Mouse (Mus musculus) liver, embryonic 16.5 days (tissue): ENCODE data around the gene Crygc. TPM values are rescaled to one million over a fixed set of nuclear protein-coding genes. Genes with fewer than 3 reads are reported as not detected.

Experiments
- ATAC-seq: fragments of 200-750 bp; cut with Nextera tagmentation; 2 replicates; pipeline ENCODE4 v1.8.0; 2017; ENCODE audit warnings: low read depth, mild to moderate bottlenecking, moderate number of reproducible peaks, moderate library complexity
- H3K27ac ChIP-seq: fragments of 300-500 bp; sonication (generic); 2 replicates; pipeline ENCODE4 v1.5.1; 2014; ENCODE audit warnings: mild to moderate bottlenecking, low read length
- H3K27me3 ChIP-seq: fragments of 300-500 bp; sonication (generic); 2 replicates; pipeline ENCODE4 v1.6.1; 2014; ENCODE audit warnings: low read depth, low read length, mixed read lengths; ENCODE audit not compliant: control insufficient read depth, insufficient read depth
- H3K36me3 ChIP-seq: fragments of 300-500 bp; sonication (generic); 2 replicates; pipeline ENCODE4 v1.6.1; 2014; ENCODE audit warnings: mild to moderate bottlenecking; ENCODE audit not compliant: control insufficient read depth, insufficient read depth
- H3K4me1 ChIP-seq: fragments of 300-500 bp; sonication (generic); 2 replicates; pipeline ENCODE4 v1.6.1; 2014; ENCODE audit warnings: low read depth, low read length, mixed read lengths; ENCODE audit not compliant: control insufficient read depth
- H3K4me2 ChIP-seq: fragments of 300-500 bp; sonication (generic); 2 replicates; pipeline ENCODE4 v1.6.1; 2014; ENCODE audit warnings: low read depth, low read length, mixed read lengths
- H3K4me3 ChIP-seq: fragments of 300-500 bp; sonication (generic); 2 replicates; pipeline ENCODE4 v1.5.1; 2014; ENCODE audit warnings: low read depth, mild to moderate bottlenecking, low read length
- H3K9ac ChIP-seq: fragments of 300-500 bp; sonication (generic); 2 replicates; pipeline ENCODE4 v1.6.1; 2014; ENCODE audit warnings: low read depth, low read length
- H3K9me3 ChIP-seq: fragments of 300-500 bp; sonication (generic); replicated peaks from 2 replicates; pipeline ENCODE4 v1.6.1; 2016; ENCODE audit warnings: low read length; ENCODE audit not compliant: control insufficient read depth
- WGBS: fragments of 180-500 bp; shearing (Covaris S2); extraction: QIAGEN DNeasy Blood & Tissue Kit; methylation state at CpG from one replicate; pipeline ENCODE4 v1.1.7; 2014; ENCODE audit not compliant: insufficient replicate concordance; 5-methylcytosine and 5-hydroxymethylcytosine counted together
- polyA plus RNA-seq: library from polyadenylated mRNA; unstranded; fragments of >200 nt; fragmentation: Nextera tagmentation; extraction: Ambion mirVana; gene quantifications from 2 replicates; pipeline ENCODE4 v1.2.1, GENCODE M21; 2015

Gene Crygc
- polyA plus RNA-seq, 1 experiment from 2014 or later = not detected

DNA sequence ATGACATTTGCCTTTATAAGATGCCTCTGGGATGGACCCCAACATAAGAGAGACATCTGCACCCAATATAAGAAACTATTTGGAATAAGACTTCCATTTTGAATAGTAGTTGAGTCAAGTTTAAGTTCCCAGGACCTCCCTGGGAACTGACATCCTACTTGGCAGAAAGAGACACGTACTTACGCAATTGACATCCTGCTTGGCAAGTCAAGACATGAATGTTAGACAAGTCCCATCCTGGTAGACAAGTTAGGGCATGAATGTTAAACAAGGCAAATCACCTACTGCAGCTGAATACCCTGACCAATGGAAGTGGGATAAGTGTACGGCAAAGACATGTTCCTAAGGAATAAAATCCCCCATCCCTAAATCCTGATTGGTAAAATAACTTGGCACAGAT lies 31.7 kb downstream of the Crygc start:
- H3K4me2 ChIP-seq = no peak overlapping the region
- H3K27ac ChIP-seq = no peak overlapping the region
- H3K27me3 ChIP-seq = no peaks in the 10 kb centered on the region
- 76% methylated on average over 3 of the region's 3 CpGs for WGBS
- H3K4me3 ChIP-seq = no peak overlapping the region
- H3K9me3 ChIP-seq = no peaks in the 10 kb centered on the region
- H3K36me3 ChIP-seq = no peaks in the 10 kb centered on the region
- H3K4me1 ChIP-seq = no peaks in the 10 kb centered on the region
- ATAC-seq = no peak
- no peak overlapping the region for H3K9ac ChIP-seq

DNA sequence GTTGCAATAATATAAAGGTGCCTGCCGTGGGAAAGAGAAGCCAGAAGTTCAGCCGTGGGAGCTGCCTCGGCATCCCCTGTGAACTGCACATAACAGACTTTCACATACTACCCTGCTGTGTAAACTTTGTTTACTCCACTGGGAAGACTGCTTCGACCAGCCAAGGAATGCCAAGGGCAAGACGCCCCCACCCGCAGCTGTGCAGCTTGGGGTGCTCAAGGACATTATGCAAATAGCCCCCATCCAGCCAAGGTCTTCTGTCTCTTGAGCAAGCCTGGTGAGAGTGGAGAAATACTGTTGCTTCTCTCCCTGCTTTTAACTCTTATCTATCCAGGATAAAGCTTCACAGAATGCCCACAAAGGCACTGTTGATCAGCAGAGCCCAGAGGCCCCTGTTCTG lies 32.7 kb downstream of the Crygc start:
- WGBS = 59% methylated on average over 6 of the region's 6 CpGs
- Histone ChIP-seq H3K9me3 (no peaks in the 10 kb centered on the region), H3K9ac (no peak overlapping the region), H3K4me2 (no peak overlapping the region), H3K4me3 (no peak overlapping the region), H3K27ac (no peak overlapping the region), H3K36me3 (no peaks in the 10 kb centered on the region), H3K27me3 (no peaks in the 10 kb centered on the region), H3K4me1 (no peaks in the 10 kb centered on the region)
- ATAC-seq = no peak

- Histone ChIP-seq H3K36me3 (no peaks in the 10 kb centered on the region), H3K4me1 (no peaks in the 10 kb centered on the region), H3K27ac (no peak overlapping the region), H3K9me3 (no peaks in the 10 kb centered on the region), H3K27me3 (no peaks in the 10 kb centered on the region), H3K9ac (no peak overlapping the region), H3K4me3 (no peak overlapping the region), H3K4me2 (no peak overlapping the region)
- ATAC-seq = no peak
- WGBS = 59% methylated on average over 3 of the region's 3 CpGs
These were observed 33.8 kb downstream of the Crygc start for GRCm38 (mm10) chr1:65039679-65040078.

DNA sequence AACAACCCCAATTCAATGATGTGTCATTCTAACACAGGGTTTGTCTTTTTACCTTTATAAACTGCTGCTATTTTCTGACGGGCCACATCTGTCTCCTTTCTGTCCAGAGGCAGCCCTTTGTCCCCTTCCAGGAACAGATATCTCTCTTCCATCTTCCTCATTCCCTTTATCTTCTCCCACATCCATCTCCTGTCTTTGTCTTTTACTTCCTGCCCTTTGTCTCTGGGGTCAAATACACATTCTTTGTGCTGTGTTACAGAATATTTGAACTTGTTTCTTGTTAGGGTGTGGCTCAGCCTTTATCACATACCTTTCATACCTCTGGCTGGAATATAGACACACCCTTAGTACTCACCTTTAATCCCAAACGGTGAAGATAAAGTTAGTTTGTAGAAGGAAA lies 35.9 kb downstream of the Crygc start:
- H3K27ac ChIP-seq = no peak overlapping the region
- H3K4me3 ChIP-seq = no peak overlapping the region
- no peak for ATAC-seq
- no peaks in the 10 kb centered on the region for H3K9me3 ChIP-seq
- no peaks in the 10 kb centered on the region for H3K4me1 ChIP-seq
- H3K4me2 ChIP-seq = no peak overlapping the region
- no peak overlapping the region for H3K9ac ChIP-seq
- WGBS = 32% methylated on average over 2 of the region's 2 CpGs
- no peaks in the 10 kb centered on the region for H3K36me3 ChIP-seq
- H3K27me3 ChIP-seq = no peaks in the 10 kb centered on the region

DNA sequence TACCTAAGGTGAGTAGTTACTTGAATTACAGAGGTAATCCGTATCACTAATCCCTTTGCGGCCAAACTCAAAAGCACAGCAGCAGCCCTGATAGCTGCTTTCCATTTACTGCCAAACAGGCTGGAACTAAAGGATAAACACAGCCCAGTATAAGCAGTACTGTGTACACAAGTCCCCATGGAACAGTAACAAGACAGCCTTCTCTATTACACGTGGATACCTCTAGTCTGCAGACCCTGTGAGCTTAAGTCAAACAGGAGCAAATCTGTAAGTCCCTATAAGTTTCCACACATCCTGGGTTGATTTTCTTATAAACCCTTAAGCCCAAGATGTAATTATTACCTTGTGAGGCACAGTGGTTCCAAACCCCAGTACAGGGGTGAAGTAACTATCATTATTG lies 38.0 kb downstream of the Crygc start:
- Histone ChIP-seq H3K9me3 (no peaks in the 10 kb centered on the region), H3K27ac (no peak overlapping the region), H3K36me3 (no peaks in the 10 kb centered on the region), H3K9ac (no peak overlapping the region), H3K4me3 (no peak overlapping the region), H3K4me2 (no peak overlapping the region), H3K4me1 (no peaks in the 10 kb centered on the region), H3K27me3 (no peaks in the 10 kb centered on the region)
- 40% methylated on average over 3 of the region's 3 CpGs for WGBS
- ATAC-seq = no peak

DNA sequence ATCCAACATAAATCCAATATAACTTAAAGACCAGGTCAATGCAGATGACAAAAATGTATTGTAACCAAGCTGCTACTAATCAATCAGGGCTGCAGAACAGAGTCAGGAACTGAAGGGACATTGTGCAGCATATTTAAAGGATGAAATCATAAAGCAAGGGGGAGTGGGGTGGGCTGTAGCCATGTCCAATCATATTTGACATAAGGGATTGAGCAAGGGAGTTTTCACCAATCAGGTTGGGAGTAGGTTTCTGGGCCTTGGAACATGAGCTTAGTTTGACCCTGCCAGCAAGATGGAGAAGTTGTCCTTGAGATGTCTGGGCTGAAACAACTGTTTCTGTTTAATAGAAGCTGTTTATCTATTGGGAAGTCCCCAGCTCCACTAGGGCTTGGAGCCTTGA lies 40.8 kb downstream of the Crygc start, which contains the start of gene Akr1cl:
Gene Akr1cl, minus strand, starts transcription at position 119 of the 400 bp plus-strand sequence.
- no peak within 1 kb of the TSS for H3K4me3 ChIP-seq
- ATAC-seq = no peak
- no peaks in the 10 kb centered on the region for H3K9me3 ChIP-seq
- H3K27me3 ChIP-seq = no peaks in the 10 kb centered on the region
- no peak within 1 kb of the TSS for H3K27ac ChIP-seq
- H3K4me1 ChIP-seq = no peaks in the 10 kb centered on the region
- H3K4me2 ChIP-seq = no peak within 1 kb of the TSS
- no peak within 1 kb of the TSS for H3K9ac ChIP-seq
- H3K36me3 ChIP-seq = no peaks in the 10 kb centered on the region

DNA sequence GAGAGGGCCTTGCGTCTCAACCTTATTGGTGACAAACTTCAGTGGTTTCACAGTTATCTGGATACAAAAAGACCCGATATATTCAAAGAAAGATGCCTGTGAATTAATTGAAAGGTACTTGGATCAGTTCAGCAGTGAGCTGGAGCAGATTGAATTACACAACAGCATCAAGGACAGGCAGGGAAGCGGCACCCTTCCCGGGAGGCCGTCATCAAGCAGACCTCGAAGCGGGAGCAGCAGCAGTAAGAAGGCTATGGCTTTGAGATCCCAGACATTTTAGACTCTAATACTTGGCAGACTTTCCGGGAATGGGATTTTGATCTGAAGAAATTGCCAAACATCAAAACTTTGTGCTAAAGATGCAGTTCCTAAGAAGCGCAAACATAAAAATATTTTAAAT lies 45.3 kb downstream of the Crygc start:
- Histone ChIP-seq H3K4me2 (no peak overlapping the region), H3K4me3 (no peak overlapping the region), H3K9ac (no peak overlapping the region), H3K4me1 (no peaks in the 10 kb centered on the region), H3K9me3 (no peaks in the 10 kb centered on the region), H3K27me3 (no peaks in the 10 kb centered on the region), H3K27ac (no peak overlapping the region), H3K36me3 (no peaks in the 10 kb centered on the region)
- ATAC-seq = no peak
- WGBS = 69% methylated on average over 9 of the region's 9 CpGs

Other genes starting within 250 kb of the Crygc start
- gene Plekhm3, start 116.9 kb downstream of the Crygc start, polyA plus RNA-seq = 2.0 and 2.5 TPM in 2 replicates
- 0.09 and 0.25 TPM in 2 replicates for gene Akr1cl, start 40.9 kb downstream of the Crygc start, polyA plus RNA-seq
- gene Cryge, start 22.5 kb downstream of the Crygc start, polyA plus RNA-seq = not detected in 2 replicates
- not detected in 2 replicates for gene Crygd, start 10.2 kb downstream of the Crygc start, polyA plus RNA-seq
- gene Crygb, start 8.6 kb upstream of the Crygc start, polyA plus RNA-seq = not detected in 2 replicates
- gene Cryga, start 29.7 kb upstream of the Crygc start, polyA plus RNA-seq = not detected in 2 replicates
- not detected in 2 replicates for gene Gm28845, start 45.9 kb upstream of the Crygc start, polyA plus RNA-seq
- 0.13 and 0.48 TPM in 2 replicates for gene D630023F18Rik, start 49.5 kb upstream of the Crygc start, polyA plus RNA-seq
- 136 and 151 TPM in 2 replicates for gene Idh1, start 112.8 kb upstream of the Crygc start, polyA plus RNA-seq
- 3.5 and 3.7 TPM in 2 replicates for gene Pikfyve, start 113.0 kb upstream of the Crygc start, polyA plus RNA-seq
- gene Pth2r, start 208.4 kb upstream of the Crygc start, polyA plus RNA-seq = not detected in 2 replicates